Mouse (Mus musculus) stomach, embryonic 16.5 days (tissue): ENCODE measurements at regions not wholly inside any gene's neighbourhood (a gene's known extent, or its start where the extent isn't known, plus 50 kb on each side); places are given as distances from the start of the nearest gene placed in this dataset.

ENCODE experiments used
- ATAC-seq: fragments of 200-750 bp; cut with Nextera tagmentation; 2 replicates; pipeline ENCODE4 v1.8.0; 2017; ENCODE audit warnings: moderate number of reproducible peaks, moderate TSS enrichment; ENCODE audit not compliant: insufficient read depth, low FRiP score
- H3K27ac ChIP-seq: fragments of 300-500 bp; sonication (generic); 2 replicates; pipeline ENCODE4 v1.5.1; 2014; ENCODE audit warnings: low read length
- H3K27me3 ChIP-seq: fragments of 300-500 bp; sonication (generic); 2 replicates; pipeline ENCODE4 v1.6.1; 2014; ENCODE audit warnings: low read length, control low read depth, mixed read lengths; ENCODE audit not compliant: control insufficient read depth, insufficient read depth
- H3K36me3 ChIP-seq: fragments of 300-500 bp; sonication (generic); 2 replicates; pipeline ENCODE4 v1.6.1; 2014; ENCODE audit warnings: low read length; ENCODE audit not compliant: control insufficient read depth, insufficient read depth
- H3K4me1 ChIP-seq: fragments of 300-500 bp; sonication (generic); 2 replicates; pipeline ENCODE4 v1.6.1; 2014; ENCODE audit warnings: low read length, control low read depth, mixed read lengths; ENCODE audit not compliant: control insufficient read depth, insufficient read depth
- H3K4me2 ChIP-seq: fragments of 300-500 bp; sonication (generic); 2 replicates; pipeline ENCODE4 v1.6.1; 2014; ENCODE audit warnings: low read depth, low read length, mixed read lengths
- H3K4me3 ChIP-seq: fragments of 300-500 bp; sonication (generic); replicated peaks from 2 replicates; pipeline ENCODE4 v1.5.1; 2014; ENCODE audit warnings: mild to moderate bottlenecking, low read length
- H3K9ac ChIP-seq: fragments of 300-500 bp; sonication (generic); 2 replicates; pipeline ENCODE4 v1.6.1; 2014; ENCODE audit warnings: low read length
- H3K9me3 ChIP-seq: fragments of 300-500 bp; sonication (generic); replicated peaks from 2 replicates; pipeline ENCODE4 v1.6.1; 2016; ENCODE audit warnings: low read length, control low read depth; ENCODE audit not compliant: control insufficient read depth
- WGBS: fragments of 180-500 bp; shearing (Covaris S2); extraction: QIAGEN DNeasy Blood & Tissue Kit; methylation state at CpG from one replicate; pipeline ENCODE4 v1.1.7; 2014; 5-methylcytosine and 5-hydroxymethylcytosine counted together

GRCm38 (mm10) chr5:40015946-40016345 lies 260.7 kb upstream of the Hs3st1 start:
- no peaks in the 10 kb centered on the region for H3K9me3 ChIP-seq
- H3K4me1 ChIP-seq = no peaks in the 10 kb centered on the region
- H3K9ac ChIP-seq = no peak overlapping the region
- H3K4me3 ChIP-seq = no peak overlapping the region
- WGBS = 87% methylated on average over 14 of the region's 14 CpGs
- no peak overlapping the region for H3K27ac ChIP-seq
- no peaks in the 10 kb centered on the region for H3K27me3 ChIP-seq
- ATAC-seq = no peak
- no peak overlapping the region for H3K4me2 ChIP-seq
- H3K36me3 ChIP-seq = no peaks in the 10 kb centered on the region

- no peaks in the 10 kb centered on the region for H3K4me1 ChIP-seq
- no peak for ATAC-seq
- no peak overlapping the region for H3K27ac ChIP-seq
- 9% methylated on average over 1 of the region's 1 CpGs for WGBS
- no peak overlapping the region for H3K9ac ChIP-seq
- H3K9me3 ChIP-seq = no peaks in the 10 kb centered on the region
- H3K4me3 ChIP-seq = no peak overlapping the region
- H3K36me3 ChIP-seq = no peaks in the 10 kb centered on the region
- H3K27me3 ChIP-seq = no peaks in the 10 kb centered on the region
- H3K4me2 ChIP-seq = no peak overlapping the region
Observed at GRCm38 (mm10) chr5:39988039-39988438, 232.8 kb upstream of the Hs3st1 start.

- Histone ChIP-seq H3K4me2 (no peak overlapping the region), H3K9ac (no peak overlapping the region), H3K4me1 (no peaks in the 10 kb centered on the region), H3K27me3 (no peaks in the 10 kb centered on the region), H3K9me3 (no peaks in the 10 kb centered on the region), H3K4me3 (no peak overlapping the region), H3K36me3 (no peaks in the 10 kb centered on the region), H3K27ac (no peak overlapping the region)
- ATAC-seq = no peak
Observed at GRCm38 (mm10) chr5:39964371-39964770, 209.1 kb upstream of the Hs3st1 start.

- WGBS = 34% methylated on average over 4 of the region's 4 CpGs
- Histone ChIP-seq H3K9ac (no peak overlapping the region), H3K27me3 (no peaks in the 10 kb centered on the region), H3K9me3 (no peaks in the 10 kb centered on the region), H3K4me2 (no peak overlapping the region), H3K27ac (no peak overlapping the region), H3K4me1 (no peaks in the 10 kb centered on the region), H3K4me3 (no peak overlapping the region), H3K36me3 (no peaks in the 10 kb centered on the region)
- no peak for ATAC-seq
Observed at GRCm38 (mm10) chr5:39960981-39961380, 205.7 kb upstream of the Hs3st1 start.

- no peak overlapping the region for H3K27ac ChIP-seq
- H3K4me1 ChIP-seq = no peaks in the 10 kb centered on the region
- H3K4me3 ChIP-seq = no peak overlapping the region
- 75% methylated on average over 2 of the region's 2 CpGs for WGBS
- no peak overlapping the region for H3K9ac ChIP-seq
- no peaks in the 10 kb centered on the region for H3K36me3 ChIP-seq
- no peaks in the 10 kb centered on the region for H3K9me3 ChIP-seq
- no peak for ATAC-seq
- H3K27me3 ChIP-seq = no peaks in the 10 kb centered on the region
- no peak overlapping the region for H3K4me2 ChIP-seq
Observed at GRCm38 (mm10) chr5:39935564-39935963, 180.3 kb upstream of the Hs3st1 start.

GRCm38 (mm10) chr5:39931890-39932289 lies 176.6 kb upstream of the Hs3st1 start:
- no peaks in the 10 kb centered on the region for H3K9me3 ChIP-seq
- H3K27me3 ChIP-seq = no peaks in the 10 kb centered on the region
- no peak overlapping the region for H3K4me2 ChIP-seq
- H3K4me3 ChIP-seq = no peak overlapping the region
- no peak overlapping the region for H3K27ac ChIP-seq
- 87% methylated on average over 2 of the region's 2 CpGs for WGBS
- H3K36me3 ChIP-seq = no peaks in the 10 kb centered on the region
- H3K9ac ChIP-seq = no peak overlapping the region
- ATAC-seq = no peak
- no peaks in the 10 kb centered on the region for H3K4me1 ChIP-seq

- ATAC-seq = no peak
- H3K4me2 ChIP-seq = no peak overlapping the region
- H3K27ac ChIP-seq = no peak overlapping the region
- no peak overlapping the region for H3K4me3 ChIP-seq
- no peaks in the 10 kb centered on the region for H3K9me3 ChIP-seq
- H3K4me1 ChIP-seq = no peaks in the 10 kb centered on the region
- no peaks in the 10 kb centered on the region for H3K36me3 ChIP-seq
- WGBS = 55% methylated on average over 1 of the region's 1 CpGs
- no peak overlapping the region for H3K9ac ChIP-seq
- H3K27me3 ChIP-seq = no peaks in the 10 kb centered on the region
Observed at GRCm38 (mm10) chr5:39909369-39909768, 154.1 kb upstream of the Hs3st1 start.

- H3K27ac ChIP-seq = no peak overlapping the region
- no peaks in the 10 kb centered on the region for H3K9me3 ChIP-seq
- WGBS = 70% methylated on average over 2 of the region's 2 CpGs
- H3K4me2 ChIP-seq = no peak overlapping the region
- no peaks in the 10 kb centered on the region for H3K4me1 ChIP-seq
- no peak for ATAC-seq
- H3K9ac ChIP-seq = no peak overlapping the region
- no peaks in the 10 kb centered on the region for H3K36me3 ChIP-seq
- H3K4me3 ChIP-seq = no peak overlapping the region
- no peaks in the 10 kb centered on the region for H3K27me3 ChIP-seq
Observed at GRCm38 (mm10) chr5:39871723-39872085, 116.4 kb upstream of the Hs3st1 start.

- 72% methylated on average over 10 of the region's 10 CpGs for WGBS
- Histone ChIP-seq H3K4me2 (no peak overlapping the region), H3K27ac (no peak overlapping the region), H3K4me1 (no peaks in the 10 kb centered on the region), H3K9me3 (no peaks in the 10 kb centered on the region), H3K4me3 (no peak overlapping the region), H3K9ac (no peak overlapping the region), H3K27me3 (no peaks in the 10 kb centered on the region), H3K36me3 (no peaks in the 10 kb centered on the region)
- ATAC-seq = no peak
Observed at GRCm38 (mm10) chr5:39870835-39871722, 115.8 kb upstream of the Hs3st1 start.
